Mouse (Mus musculus) heart, postnatal 0 days (tissue): Measurements from ENCODE around the gene Cd300ld. TPM values are rescaled to one million over a fixed set of nuclear protein-coding genes. Genes with fewer than 3 reads are reported as not detected.

Experiments used
- ATAC-seq: fragments of 200-750 bp; cut with Nextera tagmentation; 2 replicates; pipeline ENCODE4 v1.8.0; 2017; ENCODE audit warnings: low read depth, moderate number of reproducible peaks, moderate library complexity; ENCODE audit not compliant: insufficient read depth
- DNase-seq: peaks from one replicate; pipeline ENCODE4 v3.0.0-alpha.2; 2016; ENCODE audit warnings: low spot score
- H3K27ac ChIP-seq: fragments of 300-500 bp; sonication (generic); 2 replicates; pipeline ENCODE4 v1.5.1; 2014; ENCODE audit warnings: low read depth, mild to moderate bottlenecking
- H3K27me3 ChIP-seq: fragments of 300-500 bp; sonication (generic); 2 replicates; pipeline ENCODE4 v1.6.1; 2014; ENCODE audit warnings: low read length, mixed read lengths; ENCODE audit not compliant: control insufficient read depth, insufficient read depth
- H3K36me3 ChIP-seq: fragments of 300-500 bp; sonication (generic); replicated peaks from 2 replicates; pipeline ENCODE4 v1.6.1; 2014; ENCODE audit warnings: low read length, mixed read lengths; ENCODE audit not compliant: control insufficient read depth, insufficient read depth
- H3K4me1 ChIP-seq: fragments of 300-500 bp; sonication (generic); 2 replicates; pipeline ENCODE4 v1.6.1; 2014; ENCODE audit warnings: antibody characterized with exemption; ENCODE audit not compliant: control insufficient read depth, insufficient read depth
- H3K4me2 ChIP-seq: fragments of 300-500 bp; sonication (generic); 2 replicates; pipeline ENCODE4 v1.6.1; 2014; ENCODE audit warnings: low read depth, mild to moderate bottlenecking, low read length, moderate library complexity
- H3K4me3 ChIP-seq: fragments of 300-500 bp; sonication (generic); 2 replicates; pipeline ENCODE4 v1.5.1; 2014; ENCODE audit warnings: low read depth, low read length
- H3K9ac ChIP-seq: fragments of 300-500 bp; sonication (generic); replicated peaks from 2 replicates; pipeline ENCODE4 v1.6.1; 2014; ENCODE audit warnings: low read depth, low read length, mixed read lengths
- H3K9me3 ChIP-seq: fragments of 300-500 bp; sonication (generic); replicated peaks from 2 replicates; pipeline ENCODE4 v1.6.1; 2016; ENCODE audit warnings: low read length; ENCODE audit not compliant: control insufficient read depth
- CTCF ChIP-seq: IDR thresholded peaks from 2 replicates; pipeline ENCODE4 v1.5.1; 2016; ENCODE audit warnings: antibody characterized with exemption, control low read depth, low read depth
- EP300 ChIP-seq: IDR thresholded peaks from 2 replicates; pipeline ENCODE4 v1.6.1; 2016; ENCODE audit warnings: antibody characterized with exemption, low read depth
- WGBS: fragments of 180-500 bp; shearing (Covaris S2); extraction: QIAGEN DNeasy Blood & Tissue Kit; methylation state at CpG from one replicate; pipeline ENCODE4 v1.1.7; 2014; 5-methylcytosine and 5-hydroxymethylcytosine counted together
- polyA plus RNA-seq: library from polyadenylated mRNA; unstranded; fragments of >200 nt; fragmentation: Nextera tagmentation; extraction: Ambion mirVana; gene quantifications from 2 replicates; pipeline ENCODE4 v1.2.1, GENCODE M21; 2015
- total RNA-seq: library from RNA; depleted of rRNA; stranded (reverse); fragments of >200 nt; gene quantifications from 2 replicates; pipeline ENCODE4 v1.2.3, GENCODE M21; 2014; ENCODE audit warnings: low replicate concordance; rRNA removed

The Cd300ld gene
- total and polyA plus RNA-seq, 2 experiments from 2014 or later = 0.31 TPM; not detected in 1

DNA sequence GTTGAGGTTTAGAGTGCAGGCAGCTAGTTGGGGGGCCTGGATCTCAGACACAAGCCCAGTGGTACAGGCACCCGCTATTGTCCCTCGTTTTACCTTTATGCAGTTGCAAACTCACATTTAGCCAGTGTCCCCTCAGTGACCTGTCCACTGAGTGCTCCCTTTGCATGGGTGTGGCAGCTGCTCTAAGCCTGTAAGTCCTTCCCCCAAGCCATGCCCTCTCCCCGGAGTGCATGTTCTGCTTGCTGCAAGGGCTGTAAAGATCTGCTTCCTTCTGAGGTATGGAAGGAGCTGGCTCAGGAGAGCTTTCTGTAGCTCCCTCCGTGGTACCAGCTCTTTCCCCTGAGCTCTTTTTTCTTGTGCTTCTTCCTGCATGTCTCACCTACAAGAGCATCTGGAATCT is 56.1 kb downstream of the Cd300ld start:
- no peak overlapping the region for H3K4me2 ChIP-seq
- no peak overlapping the region for H3K27ac ChIP-seq
- no peaks in the 10 kb centered on the region for H3K27me3 ChIP-seq
- DNase-seq (no peak), ATAC-seq (no peak)
- H3K4me1 ChIP-seq = peaks cover 12% of the 10 kb centered on the region
- H3K9ac ChIP-seq = no peak overlapping the region
- no peak overlapping the region for H3K4me3 ChIP-seq
- H3K36me3 ChIP-seq = no peaks in the 10 kb centered on the region
- no peaks in the 10 kb centered on the region for H3K9me3 ChIP-seq
- TF ChIP-seq EP300 = no peak
- TF ChIP-seq CTCF = no peak
- WGBS = 77% methylated on average over 4 of the region's 4 CpGs

Other genes with a start within 250 kb of the Cd300ld start
- gene Kif19a, start 224.5 kb downstream of the Cd300ld start, total RNA-seq = 2.7 TPM in 1 of 2 replicates, not detected in the other
- gene Kif19a, start 224.5 kb downstream of the Cd300ld start, polyA plus RNA-seq = 0.08 and 0.14 TPM in 2 replicates
- not detected in 2 replicates for gene Btbd17, start 194.0 kb downstream of the Cd300ld start, total RNA-seq
- 0.12 and 0.18 TPM in 2 replicates for gene Btbd17, start 194.0 kb downstream of the Cd300ld start, polyA plus RNA-seq
- gene Gpr142, start 191.0 kb downstream of the Cd300ld start, total RNA-seq = not detected in 2 replicates
- not detected in 2 replicates for gene Gpr142, start 191.0 kb downstream of the Cd300ld start, polyA plus RNA-seq
- 14.1 and 16.5 TPM in 2 replicates for gene Gprc5c, start 138.8 kb downstream of the Cd300ld start, total RNA-seq
- 6.8 and 7.5 TPM in 2 replicates for gene Gprc5c, start 138.8 kb downstream of the Cd300ld start, polyA plus RNA-seq
- 0.35 TPM in 1 of 2 replicates, not detected in the other for gene Cd300a, start 99.9 kb downstream of the Cd300ld start, total RNA-seq
- gene Cd300a, start 99.9 kb downstream of the Cd300ld start, polyA plus RNA-seq = 0.92 and 0.97 TPM in 2 replicates
- not detected in 2 replicates for gene Cd300lb, start 55.5 kb downstream of the Cd300ld start, total RNA-seq
- 0.33 and 0.37 TPM in 2 replicates for gene Cd300lb, start 55.5 kb downstream of the Cd300ld start, polyA plus RNA-seq
- gene Cd300c, start 20.8 kb downstream of the Cd300ld start, total RNA-seq = not detected in 2 replicates
- gene Cd300c, start 20.8 kb downstream of the Cd300ld start, polyA plus RNA-seq = not detected in 2 replicates
- 0.19 and 3.2 TPM in 2 replicates for gene Cd300c2, start 12.0 kb upstream of the Cd300ld start, total RNA-seq
- gene Cd300c2, start 12.0 kb upstream of the Cd300ld start, polyA plus RNA-seq = 2.5 and 3.2 TPM in 2 replicates
- not detected in 2 replicates for gene Cd300ld2, start 26.3 kb upstream of the Cd300ld start, total RNA-seq
- gene Cd300ld2, start 26.3 kb upstream of the Cd300ld start, polyA plus RNA-seq = not detected in 2 replicates
- gene Cd300ld4, start 37.1 kb upstream of the Cd300ld start, total RNA-seq = not detected in 2 replicates
- not detected in 2 replicates for gene Cd300ld4, start 37.1 kb upstream of the Cd300ld start, polyA plus RNA-seq
- not detected in 2 replicates for gene Cd300ld5, start 47.8 kb upstream of the Cd300ld start, total RNA-seq
- not detected in 2 replicates for gene Cd300ld5, start 47.8 kb upstream of the Cd300ld start, polyA plus RNA-seq
- not detected in 2 replicates for gene Cd300ld3, start 58.5 kb upstream of the Cd300ld start, total RNA-seq
- not detected in 2 replicates for gene Cd300ld3, start 58.5 kb upstream of the Cd300ld start, polyA plus RNA-seq
- gene Cd300e, start 72.3 kb upstream of the Cd300ld start, total RNA-seq = not detected in 2 replicates
- 0.07 TPM in 1 of 2 replicates, not detected in the other for gene Cd300e, start 72.3 kb upstream of the Cd300ld start, polyA plus RNA-seq
- 0.04 and 2.0 TPM in 2 replicates for gene Rab37, start 101.5 kb upstream of the Cd300ld start, total RNA-seq
- 1.1 and 1.3 TPM in 2 replicates for gene Rab37, start 101.5 kb upstream of the Cd300ld start, polyA plus RNA-seq
- 0.15 and 3.3 TPM in 2 replicates for gene Cd300lf, start 144.1 kb upstream of the Cd300ld start, total RNA-seq
- 0.63 and 0.96 TPM in 2 replicates for gene Cd300lf, start 144.1 kb upstream of the Cd300ld start, polyA plus RNA-seq
- gene Slc9a3r1, start 173.4 kb upstream of the Cd300ld start, total RNA-seq = 11.3 and 13.6 TPM in 2 replicates
- gene Slc9a3r1, start 173.4 kb upstream of the Cd300ld start, polyA plus RNA-seq = 12.3 and 14.2 TPM in 2 replicates
- gene Tmem104, start 197.6 kb upstream of the Cd300ld start, total RNA-seq = 4.1 and 9.0 TPM in 2 replicates
- 6.0 and 6.4 TPM in 2 replicates for gene Tmem104, start 197.6 kb upstream of the Cd300ld start, polyA plus RNA-seq
- gene Nat9, start 197.9 kb upstream of the Cd300ld start, total RNA-seq = 7.7 and 8.0 TPM in 2 replicates
- gene Nat9, start 197.9 kb upstream of the Cd300ld start, polyA plus RNA-seq = 21.1 and 21.6 TPM in 2 replicates